Mouse (Mus musculus) kidney, embryonic 14.5 days (tissue): ENCODE data around the gene Nceh1. TPM values are rescaled to one million over a fixed set of nuclear protein-coding genes. Genes with fewer than 3 reads are reported as not detected.

Experiments used
- ATAC-seq: fragments of 200-750 bp; cut with Nextera tagmentation; 2 replicates; pipeline ENCODE4 v1.8.0; 2017; ENCODE audit warnings: moderate number of reproducible peaks, mild to moderate bottlenecking, moderate TSS enrichment, moderate library complexity; ENCODE audit not compliant: low FRiP score, low TSS enrichment
- H3K27ac ChIP-seq: fragments of 300-500 bp; sonication (generic); 2 replicates; pipeline ENCODE4 v1.5.1; 2014; ENCODE audit warnings: low read depth, mild to moderate bottlenecking, low read length, moderate library complexity, mixed read lengths
- H3K27me3 ChIP-seq: fragments of 300-500 bp; sonication (generic); 2 replicates; pipeline ENCODE4 v1.6.1; 2014; ENCODE audit warnings: mild to moderate bottlenecking, low read length; ENCODE audit not compliant: control insufficient read depth, insufficient read depth
- H3K36me3 ChIP-seq: fragments of 300-500 bp; sonication (generic); 2 replicates; pipeline ENCODE4 v1.6.1; 2014; ENCODE audit warnings: low read length, mixed read lengths; ENCODE audit not compliant: control insufficient read depth, insufficient read depth
- H3K4me1 ChIP-seq: fragments of 300-500 bp; sonication (generic); 2 replicates; pipeline ENCODE4 v1.6.1; 2014; ENCODE audit warnings: low read length, mixed read lengths; ENCODE audit not compliant: control insufficient read depth, insufficient read depth
- H3K4me2 ChIP-seq: fragments of 300-500 bp; sonication (generic); replicated peaks from 2 replicates; pipeline ENCODE4 v1.6.1; 2014; ENCODE audit warnings: low read depth, mild to moderate bottlenecking, low read length
- H3K4me3 ChIP-seq: fragments of 300-500 bp; sonication (generic); 2 replicates; pipeline ENCODE4 v1.5.1; 2014; ENCODE audit warnings: mild to moderate bottlenecking, low read length
- H3K9ac ChIP-seq: fragments of 300-500 bp; sonication (generic); 2 replicates; pipeline ENCODE4 v1.6.1; 2014; ENCODE audit warnings: low read depth, mild to moderate bottlenecking, low read length, moderate library complexity
- H3K9me3 ChIP-seq: fragments of 300-500 bp; sonication (generic); 2 replicates; pipeline ENCODE4 v1.6.1; 2016; ENCODE audit warnings: low read length; ENCODE audit not compliant: control insufficient read depth
- WGBS: fragments of 180-500 bp; shearing (Covaris S2); extraction: QIAGEN DNeasy Blood & Tissue Kit; methylation state at CpG from one replicate; pipeline ENCODE4 v1.1.7; 2014; 5-methylcytosine and 5-hydroxymethylcytosine counted together
- polyA plus RNA-seq: library from polyadenylated mRNA; unstranded; fragments of >200 nt; fragmentation: Nextera tagmentation; extraction: Ambion mirVana; gene quantifications from 2 replicates; pipeline ENCODE4 v1.2.1, GENCODE M21; 2014

Nceh1 gene
- polyA plus RNA-seq, 1 experiment from 2014 or later = 9.3 TPM

- Histone ChIP-seq H3K4me3 (no peak within 1 kb of the TSS), H3K9ac (no peak within 1 kb of the TSS), H3K4me2 (no peak within 1 kb of the TSS; the same call in 1 of the 2 replicates), H3K27me3 (no peaks in the 10 kb centered on the region), H3K4me1 (peaks cover 5% of the 10 kb centered on the region; the same call in 1 of the 2 replicates), H3K9me3 (no peaks in the 10 kb centered on the region), H3K27ac (no peak within 1 kb of the TSS), H3K36me3 (no peaks in the 10 kb centered on the region)
- no peak for ATAC-seq
- WGBS = 71% methylated on average over 9 of the region's 9 CpGs
Observed at GRCm38 (mm10) chr3:27316559-27317287, 134.0 kb downstream of the Nceh1 start, which contains the start of gene Tnfsf10. TSS of gene Tnfsf10 (plus strand) at chr3:27317028.

GRCm38 (mm10) chr3:27317288-27318024 is 134.7 kb downstream of the Nceh1 start:
- WGBS = 56% methylated on average over 4 of the region's 4 CpGs
- Histone ChIP-seq H3K4me2 (no peak overlapping the region), H3K9ac (no peak overlapping the region), H3K36me3 (no peaks in the 10 kb centered on the region), H3K4me1 (peaks cover 5% of the 10 kb centered on the region; the same call in 1 of the 2 replicates), H3K27me3 (no peaks in the 10 kb centered on the region), H3K4me3 (no peak overlapping the region), H3K9me3 (no peaks in the 10 kb centered on the region), H3K27ac (no peak overlapping the region)
- ATAC-seq = no peak

GRCm38 (mm10) chr3:27319650-27320049 is 136.9 kb downstream of the Nceh1 start:
- Histone ChIP-seq H3K4me3 (no peak overlapping the region), H3K4me1 (peaks cover 5% of the 10 kb centered on the region; the same call in 1 of the 2 replicates), H3K4me2 (no peak overlapping the region), H3K27ac (no peak overlapping the region), H3K27me3 (no peaks in the 10 kb centered on the region), H3K36me3 (no peaks in the 10 kb centered on the region), H3K9me3 (no peaks in the 10 kb centered on the region), H3K9ac (no peak overlapping the region)
- ATAC-seq = no peak
- WGBS = no CpG with 5 or more reads among the region's 1 CpGs

- no peak overlapping the region for H3K27ac ChIP-seq
- 78% methylated on average over 9 of the region's 9 CpGs for WGBS
- no peak for ATAC-seq
Observed at GRCm38 (mm10) chr3:27320613-27321495, 138.1 kb downstream of the Nceh1 start.

GRCm38 (mm10) chr3:27322591-27322990 is 139.8 kb downstream of the Nceh1 start:
- H3K4me3 ChIP-seq = no peak overlapping the region
- no peaks in the 10 kb centered on the region for H3K4me1 ChIP-seq
- no peak overlapping the region for H3K4me2 ChIP-seq
- H3K9ac ChIP-seq = no peak overlapping the region
- no peak for ATAC-seq
- 79% methylated on average over 9 of the region's 9 CpGs for WGBS
- no peaks in the 10 kb centered on the region for H3K9me3 ChIP-seq
- no peaks in the 10 kb centered on the region for H3K36me3 ChIP-seq
- no peaks in the 10 kb centered on the region for H3K27me3 ChIP-seq
- H3K27ac ChIP-seq = no peak overlapping the region

More at GRCm38 (mm10) chr3:27320613-27321495, 138.1 kb downstream of the Nceh1 start:
- Histone ChIP-seq H3K9ac (no peak overlapping the region), H3K4me3 (no peak overlapping the region), H3K36me3 (no peaks in the 10 kb centered on the region), H3K4me2 (no peak overlapping the region), H3K27me3 (no peaks in the 10 kb centered on the region), H3K4me1 (peaks cover 5% of the 10 kb centered on the region; the same call in 1 of the 2 replicates), H3K9me3 (no peaks in the 10 kb centered on the region)

- 24% methylated on average over 5 of the region's 5 CpGs for WGBS
- no peak overlapping the region for H3K27ac ChIP-seq
- no peak overlapping the region for H3K4me2 ChIP-seq
- ATAC-seq = no peak
- H3K36me3 ChIP-seq = no peaks in the 10 kb centered on the region
- no peak overlapping the region for H3K9ac ChIP-seq
- H3K4me3 ChIP-seq = no peak overlapping the region
- no peaks in the 10 kb centered on the region for H3K9me3 ChIP-seq
- H3K27me3 ChIP-seq = no peaks in the 10 kb centered on the region
- no peaks in the 10 kb centered on the region for H3K4me1 ChIP-seq
Observed at GRCm38 (mm10) chr3:27323551-27323950, 140.8 kb downstream of the Nceh1 start.

- H3K27ac ChIP-seq = no peak overlapping the region
- H3K4me1 ChIP-seq = no peaks in the 10 kb centered on the region
- H3K9ac ChIP-seq = no peak overlapping the region
- H3K4me2 ChIP-seq = no peak overlapping the region
- no peaks in the 10 kb centered on the region for H3K27me3 ChIP-seq
- 33% methylated on average over 4 of the region's 4 CpGs for WGBS
- no peak overlapping the region for H3K4me3 ChIP-seq
- ATAC-seq = peak; percentile 64; the same call in 1 of the 2 replicates
- H3K36me3 ChIP-seq = no peaks in the 10 kb centered on the region
- H3K9me3 ChIP-seq = no peaks in the 10 kb centered on the region
Observed at GRCm38 (mm10) chr3:27326633-27327191, 143.9 kb downstream of the Nceh1 start.

- Histone ChIP-seq H3K4me2 (no peak overlapping the region), H3K4me1 (0 out of 2 replicates have a peak, but pooled peaks cover 4% of the 10 kb centered on the region), H3K9me3 (no peaks in the 10 kb centered on the region), H3K36me3 (no peaks in the 10 kb centered on the region), H3K27me3 (no peaks in the 10 kb centered on the region), H3K9ac (no peak overlapping the region), H3K4me3 (no peak overlapping the region), H3K27ac (no peak overlapping the region)
- 89% methylated on average over 5 of the region's 5 CpGs for WGBS
- no peak for ATAC-seq
Observed at GRCm38 (mm10) chr3:27330706-27331105, 147.9 kb downstream of the Nceh1 start.
